Mouse (Mus musculus): ENCODE data around the gene Disp1.

DNA sequence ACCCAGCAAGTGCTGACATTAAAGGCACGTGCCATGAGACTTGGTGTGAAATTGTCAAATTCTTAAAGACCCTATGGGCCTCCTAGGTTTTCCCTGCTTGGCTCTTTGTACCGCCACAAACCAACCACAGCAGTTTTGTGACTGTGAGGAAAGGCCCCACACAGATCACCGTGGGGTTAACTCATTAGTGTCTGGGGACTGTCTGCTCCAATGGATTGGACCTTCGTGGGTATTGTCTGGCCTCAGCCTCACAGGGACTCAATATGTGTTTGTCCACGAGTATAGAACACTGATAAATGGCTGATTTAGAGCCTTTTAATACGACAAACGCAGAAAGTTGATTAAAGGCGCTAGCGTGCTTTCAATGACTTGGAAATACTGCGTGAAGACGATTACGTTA is 175.2 kb downstream of the Disp1 start:
- TF ChIP-seq GATA1 (IDR thresholded peaks at IDR 0.05; ENCODE audit: borderline replicate concordance, low read length) (no peak), FLI1 (IDR thresholded peaks at IDR 0.05; ENCODE audit: low read length) (no peak)
